Mouse (Mus musculus): ENCODE measurements at regions not wholly inside any gene's neighbourhood (a gene's known extent, or its start where the extent isn't known, plus 50 kb on each side); places are given as distances from the start of the nearest gene placed in this dataset.
"Not testable (repeated sequence)": the region's sequence is repeated elsewhere in the genome, so short reads cannot be mapped to it uniquely, and the experiment has no call there.

GRCm38 (mm10) chr15:89730320-89730719, 111.3 kb downstream of the Syt10 start:
- ChIA-PET POLR2A (interaction anchor here in 1 of 4 experiments (1.0 kb wide), 1 partner anchor 495 kb away, joined by 4 read pairs; the partner anchor contains the start of gene Alg10b), CTCF (interaction anchor here (0.6 to 1.5 kb wide), 23 partner anchors 9 to 1199 kb away, joined by 3 to 11 read pairs (median 3); partner anchors contain the start of gene Alg10b (in 1 of the 4))

DNA sequence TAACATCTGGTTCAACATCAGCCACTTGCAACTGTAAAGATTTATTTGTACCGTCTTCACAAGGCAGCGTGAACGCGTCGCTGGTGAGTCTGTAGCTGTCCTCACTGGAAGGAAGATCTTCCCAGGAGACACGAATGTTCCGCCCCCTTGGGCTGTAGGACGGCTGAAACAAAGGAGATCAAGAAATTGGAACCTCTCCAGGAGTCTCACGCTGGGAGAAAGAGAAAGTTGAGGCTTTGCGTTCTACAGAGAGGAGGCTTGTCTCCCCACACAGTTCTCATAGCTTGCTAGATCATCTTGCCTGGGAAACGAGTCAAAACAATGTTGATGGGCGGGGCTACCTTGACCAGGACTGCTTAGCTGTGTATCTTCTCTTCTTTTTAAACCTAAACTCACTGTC, 117.3 kb downstream of the Syt10 start:
- POLR2A ChIA-PET: interaction anchor here in 2 of 4 experiments (0.6 kb wide), 2 partner anchors 155 to 390 kb away, joined by 3 read pairs; partner anchors contain the start of gene Miox (in 1 of the 2)
- CTCF ChIA-PET: no interaction called here

DNA sequence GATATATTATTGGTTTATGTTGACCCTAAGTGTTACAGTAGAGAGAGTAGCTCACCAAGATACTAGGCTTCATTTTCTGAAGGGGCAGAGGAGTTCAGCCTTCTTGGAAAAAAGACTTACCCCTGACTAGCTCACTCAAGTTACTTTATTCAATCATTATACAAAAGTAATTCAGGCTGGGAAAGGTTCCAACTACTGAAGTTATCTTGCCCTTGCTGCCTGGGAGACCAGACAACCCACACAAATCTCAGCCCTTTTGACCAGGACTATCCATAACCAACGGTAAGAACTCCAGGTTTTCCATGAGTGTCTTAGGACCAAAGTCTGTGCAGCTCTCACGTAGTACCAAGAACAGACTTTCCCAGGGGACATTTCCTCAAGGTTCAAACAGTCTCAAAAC, 105.5 kb upstream of the Rabl2 start:
- POLR2A ChIA-PET: no interaction called here
- CTCF ChIA-PET: no interaction called here

DNA sequence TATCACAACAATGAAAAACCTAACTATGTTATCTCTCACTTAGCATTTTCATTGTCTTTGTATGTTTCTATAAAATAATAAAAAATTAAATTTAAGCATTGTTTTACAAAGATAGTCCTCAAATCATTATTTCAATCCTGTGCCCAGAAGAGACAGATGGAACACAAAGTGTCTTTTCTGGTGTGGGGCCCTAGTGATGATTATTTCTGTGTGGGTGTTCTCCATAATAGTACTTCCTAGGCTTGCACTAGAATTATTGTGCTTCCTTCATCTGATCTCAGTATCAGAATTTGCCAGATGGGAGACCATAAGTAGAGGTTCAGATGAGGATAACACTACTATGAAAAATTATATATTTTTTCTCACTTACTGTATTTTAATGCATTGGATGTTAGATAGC, 84.6 kb upstream of the Rabl2 start:
- POLR2A ChIA-PET: no interaction called here
- CTCF ChIA-PET: no interaction called here

GRCm38 (mm10) chr15:89656558-89656957, 64.8 kb upstream of the Rabl2 start:
- CTCF ChIA-PET: interaction anchor here in 1 of 4 experiments (1.8 kb wide), 1 partner anchor 74 kb away, joined by 5 read pairs; no protein-coding TSS in a partner anchor

More at GRCm38 (mm10) chr15:89656558-89656957, 64.8 kb upstream of the Rabl2 start:
- POLR2A ChIA-PET: not testable (repeated sequence)
